ENCODE assay signal across 10 mouse cellular contexts in genomic region chr2:64074602-64075389, GRCm38 (mm10). TPM values are rescaled to one million over a fixed set of nuclear protein-coding genes. Genes with fewer than 3 reads are reported as not detected.
DNase-seq lines count a peak whose midpoint lies in the region; ATAC-seq and TF ChIP-seq lines count a peak whose summit lies in the region.
"Had no signal": no experiment of that assay in that cellular context is flagged by ENCODE, and none has a peak within 500 bp of the region (broad histone marks: within the 10 kb centered on the region; RNA-seq: fewer than 3 reads in every experiment).

No protein-coding gene starts in this region.

- peak overlapping the region; percentile 5; the same call in 1 of the 2 replicates for H3K4me3 ChIP-seq in heart, embryonic 11.5 days (ENCODE audit: low read depth, low read length)
- H3K4me3 ChIP-seq in forebrain, embryonic 14.5 days (ENCODE audit: low read depth, low read length), result 0 out of 2 replicates have a peak overlapping the region, but pooled peaks have one; percentile 5
- peak overlapping the region; percentile 12; the same call in 1 of the 2 replicates for H3K4me3 ChIP-seq in limb, embryonic 15.5 days

- no peak for DNase-seq in heart, postnatal 10 days
- peak; percentile 72 for DNase-seq in brain, embryonic 14.5 days (ENCODE audit: low read depth)
- DNase-seq in forebrain, embryonic 14.5 days (ENCODE audit: low spot score), result peak; percentile 38
- no peak for DNase-seq in testis, postnatal 10 days (ENCODE audit: low spot score)
- DNase-seq in layer of hippocampus, postnatal 14 days (ENCODE audit: low spot score in 2 of 2), result no peak
- DNase-seq: kidney, adult 11 months had no signal

- H3K27me3 ChIP-seq in heart, embryonic 11.5 days (ENCODE audit: control insufficient read depth, insufficient read depth, low read length), result no peaks in the 10 kb centered on the region
- peaks cover 7% of the 10 kb centered on the region; the same call in 1 of the 2 replicates for H3K27me3 ChIP-seq in forebrain, embryonic 14.5 days (replicated peaks; ENCODE audit: control insufficient read depth, insufficient read depth, low read length)
- H3K27me3 ChIP-seq in limb, embryonic 15.5 days, result peaks cover 6% of the 10 kb centered on the region; the same call in 1 of the 2 replicates

- H3K9me3 ChIP-seq in heart, embryonic 11.5 days (replicated peaks; ENCODE audit: control insufficient read depth, low read length), result no peaks in the 10 kb centered on the region
- no peaks in the 10 kb centered on the region for H3K9me3 ChIP-seq in forebrain, embryonic 14.5 days (replicated peaks; ENCODE audit: control insufficient read depth, low read length)
- H3K9me3 ChIP-seq in limb, embryonic 15.5 days, result no peaks in the 10 kb centered on the region

- TF ChIP-seq POLR2A in brain, embryonic 14.5 days (IDR thresholded peaks at IDR 0.05; ENCODE audit: borderline replicate concordance, extremely low read depth, insufficient read depth, insufficient read length, poor library complexity, severe bottlenecking), result no peak

- H3K4me1 ChIP-seq in heart, embryonic 11.5 days (ENCODE audit: control insufficient read depth, insufficient read depth, low read length), result peaks cover 44% of the 10 kb centered on the region
- H3K4me1 ChIP-seq in forebrain, embryonic 14.5 days (ENCODE audit: control insufficient read depth, insufficient read depth, low read length), result peaks cover 39% of the 10 kb centered on the region
- peaks cover 14% of the 10 kb centered on the region for H3K4me1 ChIP-seq in limb, embryonic 15.5 days

- H3K36me3 ChIP-seq in heart, embryonic 11.5 days (ENCODE audit: control insufficient read depth, insufficient read depth, low read length), result no peaks in the 10 kb centered on the region
- no peaks in the 10 kb centered on the region for H3K36me3 ChIP-seq in forebrain, embryonic 14.5 days (ENCODE audit: control insufficient read depth, insufficient read depth, low read length)
- no peaks in the 10 kb centered on the region for H3K36me3 ChIP-seq in limb, embryonic 15.5 days

- H3K27ac ChIP-seq in heart, embryonic 11.5 days (ENCODE audit: low read depth, low read length), result no peak overlapping the region
- H3K27ac ChIP-seq in forebrain, embryonic 14.5 days (ENCODE audit: low read depth, low read length), result no peak overlapping the region
- H3K27ac ChIP-seq in limb, embryonic 15.5 days, result no peak overlapping the region
- H3K27ac ChIP-seq: liver, embryonic 14.5 days had no signal

- no peak for TF ChIP-seq CTCF in brain, embryonic 14.5 days (IDR thresholded peaks at IDR 0.05; ENCODE audit: borderline replicate concordance, extremely low read depth, insufficient read depth, insufficient read length)

- intact Hi-C loops in heart, postnatal 10 days (cut with DNase I), result loop anchor here (10.0 kb wide), 1 partner anchor 240 kb away; no protein-coding TSS in a partner anchor

- H3K4me2 ChIP-seq in heart, embryonic 11.5 days, result peak overlapping the region; percentile 59
- peak overlapping the region; percentile 46 for H3K4me2 ChIP-seq in forebrain, embryonic 14.5 days (ENCODE audit: low read length)
- peak overlapping the region; percentile 33 for H3K4me2 ChIP-seq in limb, embryonic 15.5 days

- H3K9ac ChIP-seq in heart, embryonic 11.5 days (ENCODE audit: low read depth, low read length), result no peak overlapping the region
- peak overlapping the region; percentile 40 for H3K9ac ChIP-seq in forebrain, embryonic 14.5 days (ENCODE audit: low read length)
- no peak overlapping the region for H3K9ac ChIP-seq in limb, embryonic 15.5 days
- H3K9ac ChIP-seq: liver, embryonic 14.5 days had no signal

- 48% methylated on average over 17 of the region's 17 CpGs for WGBS in heart, embryonic 11.5 days (ENCODE audit: insufficient replicate concordance)
- WGBS in forebrain, embryonic 14.5 days, result 18% methylated on average over 17 of the region's 17 CpGs
- 21% methylated on average over 17 of the region's 17 CpGs for WGBS in limb, embryonic 15.5 days

- no peak for ATAC-seq in heart, embryonic 11.5 days (replicated peaks; ENCODE audit: insufficient number of reproducible peaks, low FRiP score, low TSS enrichment)
- peak; percentile 32; the same call in 1 of the 2 replicates for ATAC-seq in forebrain, embryonic 14.5 days
- ATAC-seq in limb, embryonic 15.5 days (ENCODE audit: insufficient number of reproducible peaks, low FRiP score, low TSS enrichment, low read depth), result no peak
- ATAC-seq in CD4-positive, CD25-positive, alpha-beta regulatory T cell, adult 4 months, result no peak

RNA-seq across cellular contexts. Expression of gene Fign, which starts 23.0 kb away (rescaled TPM):
- 11.8 and 11.9 TPM in 2 replicates for polyA plus RNA-seq in heart, embryonic 11.5 days (2014; fragmentation: Nextera tagmentation; extraction: Ambion mirVana)
- total RNA-seq in heart, postnatal 10 days (2021), result 10 to 100 TPM in 1 of 2 experiments, 1 to 10 TPM in 1; 7.9 to 12.4 TPM
- polyA plus RNA-seq in brain, embryonic 14.5 days (2012; rRNA removed), result 8.8 and 13.7 TPM in 2 replicates
- 7.4 and 7.9 TPM in 2 replicates for polyA plus RNA-seq in forebrain, embryonic 14.5 days (2014; fragmentation: Nextera tagmentation; extraction: Ambion mirVana)
- polyA plus RNA-seq in limb, embryonic 15.5 days (2015; fragmentation: Nextera tagmentation; extraction: Ambion mirVana), result 2.0 and 3.6 TPM in 2 replicates
- polyA plus RNA-seq in CD4-positive, CD25-positive, alpha-beta regulatory T cell, adult 4 months (2017; shearing (Covaris generic)), result under 1 TPM; 0.03 to 0.14 TPM
- 1 to 10 TPM; 1.8 to 2.5 TPM for total RNA-seq in layer of hippocampus, postnatal 14 days (2021)

Comparison
In these comparisons a context has a peak if more than half of its experiments do, and no peak if none do; other contexts are left out.
1. DNase-seq: peak in brain, embryonic 14.5 days (single experiment) and forebrain, embryonic 14.5 days (single experiment); none in heart, postnatal 10 days (0 of 2), testis, postnatal 10 days (single experiment) and layer of hippocampus, postnatal 14 days (0 of 2).
2. Peak in every context shown above with its lines, with median percentiles within 50 percentile points of each other: H3K4me2 ChIP-seq and H3K4me3 ChIP-seq.